Mouse (Mus musculus) hindbrain, embryonic 16.5 days (tissue): ENCODE measurements around the gene Gm47791. TPM values are rescaled to one million over a fixed set of nuclear protein-coding genes. Genes with fewer than 3 reads are reported as not detected.

Experiments used
- ATAC-seq: fragments of 200-750 bp; cut with Nextera tagmentation; 2 replicates; pipeline ENCODE4 v1.8.0; 2017; ENCODE audit warnings: moderate TSS enrichment, moderate library complexity
- H3K27ac ChIP-seq: fragments of 300-500 bp; sonication (generic); 2 replicates; pipeline ENCODE4 v1.5.1; 2014; ENCODE audit warnings: low read depth, mild to moderate bottlenecking, control low read depth, low read length, moderate library complexity
- H3K27me3 ChIP-seq: fragments of 300-500 bp; sonication (generic); replicated peaks from 2 replicates; pipeline ENCODE4 v1.6.1; 2014; ENCODE audit warnings: low read length; ENCODE audit not compliant: control insufficient read depth, insufficient read depth
- H3K36me3 ChIP-seq: fragments of 300-500 bp; sonication (generic); 2 replicates; pipeline ENCODE4 v1.6.1; 2014; ENCODE audit warnings: mild to moderate bottlenecking, low read length, moderate library complexity, mixed read lengths; ENCODE audit not compliant: control insufficient read depth, insufficient read depth
- H3K4me1 ChIP-seq: fragments of 300-500 bp; sonication (generic); 2 replicates; pipeline ENCODE4 v1.6.1; 2014; ENCODE audit warnings: low read depth, low read length; ENCODE audit not compliant: control insufficient read depth, insufficient read depth
- H3K4me2 ChIP-seq: fragments of 300-500 bp; sonication (generic); 2 replicates; pipeline ENCODE4 v1.6.1; 2014; ENCODE audit warnings: mild to moderate bottlenecking, low read length, control low read depth, moderate library complexity
- H3K4me3 ChIP-seq: fragments of 300-500 bp; sonication (generic); 2 replicates; pipeline ENCODE4 v1.5.1; 2014; ENCODE audit warnings: mild to moderate bottlenecking, low read length, control low read depth, moderate library complexity
- H3K9ac ChIP-seq: fragments of 300-500 bp; sonication (generic); 2 replicates; pipeline ENCODE4 v1.6.1; 2014; ENCODE audit warnings: low read depth, mild to moderate bottlenecking, control low read depth, low read length, moderate library complexity
- H3K9me3 ChIP-seq: fragments of 300-500 bp; sonication (generic); 2 replicates; pipeline ENCODE4 v1.6.1; 2014; ENCODE audit warnings: mild to moderate bottlenecking, low read length, moderate library complexity; ENCODE audit not compliant: control insufficient read depth
- WGBS: fragments of 180-500 bp; shearing (Covaris S2); extraction: QIAGEN DNeasy Blood & Tissue Kit; methylation state at CpG from one replicate; pipeline ENCODE4 v1.1.7; 2014; 5-methylcytosine and 5-hydroxymethylcytosine counted together
- polyA plus RNA-seq: library from polyadenylated mRNA; unstranded; fragments of >200 nt; fragmentation: Nextera tagmentation; extraction: Ambion mirVana; gene quantifications from 2 replicates; pipeline ENCODE4 v1.2.1, GENCODE M21; 2015

The Gm47791 gene
- polyA plus RNA-seq, 1 experiment from 2014 or later: not detected

DNA sequence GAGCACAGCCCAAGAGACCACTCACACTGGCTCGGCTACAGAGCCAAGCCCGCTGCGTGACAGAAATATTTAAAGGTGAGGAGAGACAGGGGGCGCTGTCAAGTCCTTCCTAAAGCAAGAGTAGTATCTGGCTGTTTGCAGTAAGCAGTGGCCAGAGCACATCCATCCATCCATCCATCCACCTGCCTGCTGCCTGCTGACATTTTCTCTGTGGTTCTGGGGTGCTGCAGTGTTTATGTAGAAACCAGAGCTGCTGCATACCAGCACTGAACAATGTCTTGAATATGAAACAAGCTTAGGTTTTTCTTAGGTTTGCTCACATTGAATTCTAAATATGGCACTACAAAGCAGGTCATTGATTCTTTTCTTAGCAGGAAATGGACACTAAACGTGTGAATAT lies 2.2 kb upstream of the Gm47791 start:
- no peak for ATAC-seq
- 69% methylated on average over 5 of the region's 5 CpGs for WGBS
- Histone ChIP-seq H3K27me3 (no peaks in the 10 kb centered on the region), H3K27ac (no peak overlapping the region), H3K4me2 (no peak overlapping the region), H3K4me3 (no peak overlapping the region), H3K4me1 (no peaks in the 10 kb centered on the region), H3K9me3 (no peaks in the 10 kb centered on the region), H3K36me3 (no peaks in the 10 kb centered on the region), H3K9ac (no peak overlapping the region)

DNA sequence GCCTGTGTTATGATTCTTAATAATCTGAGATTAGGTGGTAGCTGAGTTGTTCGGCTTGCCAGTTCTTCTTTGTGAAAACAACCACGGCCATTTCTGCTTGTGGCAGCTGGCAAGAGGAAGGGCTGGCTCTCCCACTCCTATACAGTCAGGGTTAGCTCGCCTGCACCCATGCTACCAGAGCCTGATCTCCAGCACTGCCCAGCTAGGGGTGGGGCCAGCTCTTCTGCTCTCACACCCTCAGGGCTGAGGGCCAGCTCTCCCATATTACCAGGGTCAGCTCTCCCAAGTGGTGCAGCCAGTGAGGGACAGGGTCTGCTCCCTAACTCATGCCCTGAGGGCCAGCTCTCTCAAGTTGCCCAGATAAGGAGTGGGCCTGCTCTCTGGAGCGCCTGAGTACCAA lies 1.4 kb upstream of the Gm47791 start:
- H3K9ac ChIP-seq: no peak overlapping the region
- no peaks in the 10 kb centered on the region for H3K9me3 ChIP-seq
- no peak for ATAC-seq
- no peaks in the 10 kb centered on the region for H3K27me3 ChIP-seq
- no peaks in the 10 kb centered on the region for H3K4me1 ChIP-seq
- no peak overlapping the region for H3K27ac ChIP-seq
- H3K4me2 ChIP-seq: no peak overlapping the region
- H3K36me3 ChIP-seq: no peaks in the 10 kb centered on the region
- WGBS: 92% methylated on average over 4 of the region's 4 CpGs
- no peak overlapping the region for H3K4me3 ChIP-seq

DNA sequence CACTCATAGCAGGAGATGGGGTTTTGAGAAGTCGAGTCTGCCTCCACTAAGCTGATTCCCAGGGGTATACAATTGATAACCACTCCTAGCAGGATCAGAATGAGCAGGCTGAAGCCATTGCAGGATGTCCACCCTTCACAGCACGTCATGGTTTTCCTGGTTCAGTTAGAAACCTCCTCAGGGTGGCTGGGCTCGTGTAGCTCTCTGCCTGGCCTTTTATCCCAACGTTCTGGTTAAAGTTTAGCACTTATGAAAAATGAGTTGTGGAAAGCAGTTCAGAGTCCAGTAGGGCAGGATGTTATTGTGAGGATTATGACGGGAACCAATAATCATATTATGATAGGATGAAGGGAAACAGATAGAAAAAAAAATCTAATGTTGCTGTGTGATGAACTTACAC lies 2.8 kb downstream of the Gm47791 start, which contains the start of gene Tm4sf20:
TSS of gene Tm4sf20 (minus strand) at position 193 of the 400 bp plus-strand sequence.
- no peak for ATAC-seq

DNA sequence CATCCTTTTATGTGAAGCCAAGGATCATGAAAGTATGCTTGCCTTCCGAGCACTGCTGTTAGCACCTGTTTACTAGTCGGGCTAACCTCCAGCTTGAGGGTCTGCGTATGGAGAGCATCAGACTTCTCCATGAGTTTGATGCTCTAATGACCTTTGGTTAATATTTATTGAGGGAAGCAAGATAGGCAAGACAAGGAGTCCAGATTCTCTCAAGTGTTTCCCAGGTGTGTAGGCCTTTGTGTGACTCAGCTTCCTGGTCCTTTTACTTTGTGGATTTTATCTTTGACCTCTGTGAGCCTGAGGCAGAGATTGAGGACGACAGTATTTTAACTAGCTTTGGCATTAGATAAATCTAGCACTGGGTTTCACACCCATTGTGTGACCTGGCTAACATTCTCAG lies 4.4 kb downstream of the Gm47791 start:
- no peak overlapping the region for H3K27ac ChIP-seq
- no peak overlapping the region for H3K4me2 ChIP-seq
- no peaks in the 10 kb centered on the region for H3K9me3 ChIP-seq
- no peaks in the 10 kb centered on the region for H3K27me3 ChIP-seq
- ATAC-seq: no peak
- WGBS: 82% methylated on average over 4 of the region's 4 CpGs
- H3K9ac ChIP-seq: no peak overlapping the region
- H3K4me3 ChIP-seq: no peak overlapping the region
- H3K36me3 ChIP-seq: peaks cover 4% of the 10 kb centered on the region; the same call in 1 of the 2 replicates
- H3K4me1 ChIP-seq: no peaks in the 10 kb centered on the region

More for the DNA sequence above, 2.8 kb downstream of the Gm47791 start, which contains the start of gene Tm4sf20:
- 74% methylated on average over 5 of the region's 5 CpGs for WGBS
- Histone ChIP-seq H3K27ac (no peak within 1 kb of the TSS), H3K9ac (no peak within 1 kb of the TSS), H3K27me3 (no peaks in the 10 kb centered on the region), H3K4me2 (no peak within 1 kb of the TSS), H3K36me3 (no peaks in the 10 kb centered on the region), H3K4me3 (no peak within 1 kb of the TSS), H3K4me1 (no peaks in the 10 kb centered on the region), H3K9me3 (no peaks in the 10 kb centered on the region)

DNA sequence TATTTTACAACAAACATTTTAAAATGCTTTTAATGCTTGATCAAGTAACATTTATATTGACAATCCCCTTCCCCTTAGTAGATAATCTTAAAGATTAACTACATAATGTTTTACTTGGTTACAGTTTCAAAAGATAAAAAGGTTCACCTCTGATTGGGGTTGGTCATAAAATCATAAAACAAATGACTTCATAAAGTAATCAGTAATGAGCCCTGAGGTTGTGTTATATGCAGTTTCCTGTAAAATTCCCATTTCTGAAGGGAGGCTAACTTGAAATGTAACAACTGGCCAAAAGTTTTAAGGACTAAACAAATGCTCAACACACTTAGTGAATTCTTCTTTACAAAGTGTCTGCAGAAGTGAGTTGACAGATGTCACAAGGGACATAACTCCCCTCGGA lies 4.8 kb downstream of the Gm47791 start:
- Histone ChIP-seq H3K4me1 (no peaks in the 10 kb centered on the region), H3K27ac (no peak overlapping the region), H3K36me3 (peaks cover 4% of the 10 kb centered on the region; the same call in 1 of the 2 replicates), H3K9ac (no peak overlapping the region), H3K4me3 (no peak overlapping the region), H3K27me3 (no peaks in the 10 kb centered on the region), H3K4me2 (no peak overlapping the region), H3K9me3 (no peaks in the 10 kb centered on the region)
- ATAC-seq: no peak
- WGBS: 66% methylated on average over 1 of the region's 1 CpGs

DNA sequence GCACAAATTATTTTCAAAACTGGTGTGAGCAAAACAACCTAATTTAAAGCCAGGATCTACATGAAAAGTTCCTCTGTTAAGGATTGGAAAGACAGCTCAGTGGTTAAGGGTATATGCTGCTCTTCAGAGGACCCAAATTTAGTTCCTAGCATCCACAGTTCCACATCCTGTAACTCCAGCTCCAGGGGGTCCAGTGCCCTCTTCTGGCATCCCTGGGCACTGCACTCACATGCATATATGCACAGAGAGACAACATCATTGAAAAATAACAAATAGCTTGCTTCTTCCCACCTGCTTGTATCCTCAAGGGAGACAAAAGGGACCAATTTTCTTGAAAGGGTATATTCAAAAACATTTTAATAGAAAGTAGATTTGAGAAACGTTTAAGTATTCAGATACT lies 8.8 kb downstream of the Gm47791 start:
- no peak overlapping the region for H3K4me3 ChIP-seq
- WGBS: 92% methylated on average over 1 of the region's 1 CpGs
- no peak overlapping the region for H3K4me2 ChIP-seq
- H3K36me3 ChIP-seq: peaks cover 4% of the 10 kb centered on the region; the same call in 1 of the 2 replicates
- ATAC-seq: no peak
- no peak overlapping the region for H3K27ac ChIP-seq
- H3K9me3 ChIP-seq: no peaks in the 10 kb centered on the region
- H3K9ac ChIP-seq: no peak overlapping the region
- H3K27me3 ChIP-seq: no peaks in the 10 kb centered on the region
- H3K4me1 ChIP-seq: no peaks in the 10 kb centered on the region

DNA sequence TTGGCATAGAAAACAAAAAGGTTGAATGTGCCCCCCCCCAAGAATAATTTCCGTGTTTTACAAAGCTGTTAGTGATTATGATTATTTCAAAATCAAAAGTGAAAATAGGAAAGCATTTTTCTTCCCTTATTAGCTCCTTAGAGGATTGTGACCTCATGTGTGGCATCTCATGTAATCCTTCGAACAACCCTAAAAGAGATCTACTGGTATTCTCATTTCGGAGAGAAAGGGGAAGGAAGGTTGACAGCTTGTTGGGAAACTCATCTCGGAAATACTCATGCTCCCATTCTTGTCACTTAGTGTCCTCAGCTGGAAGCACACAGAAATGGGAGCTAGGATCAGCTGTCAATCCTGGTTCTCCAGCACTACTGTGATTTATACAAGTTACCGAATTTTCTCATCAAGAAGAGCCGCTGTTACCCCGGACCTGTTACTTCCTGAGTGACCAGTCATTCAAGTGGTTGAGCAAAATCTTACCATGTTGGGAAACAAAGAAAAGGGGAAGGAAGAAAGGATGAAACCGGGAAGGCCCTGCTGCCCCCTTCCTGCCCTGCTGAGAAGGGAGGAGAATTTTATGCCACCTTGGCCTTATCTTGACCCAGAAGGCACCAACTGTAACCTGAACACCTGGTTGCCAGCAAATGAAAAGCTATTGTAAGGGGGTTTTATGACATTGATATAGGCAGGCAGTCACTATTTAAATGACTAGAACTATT lies 9.4 kb downstream of the Gm47791 start:
- Histone ChIP-seq H3K27me3 (no peaks in the 10 kb centered on the region), H3K27ac (no peak overlapping the region), H3K4me1 (no peaks in the 10 kb centered on the region), H3K4me3 (no peak overlapping the region), H3K36me3 (peaks cover 4% of the 10 kb centered on the region; the same call in 1 of the 2 replicates), H3K9me3 (no peaks in the 10 kb centered on the region), H3K9ac (no peak overlapping the region), H3K4me2 (no peak overlapping the region)
- ATAC-seq: no peak
- WGBS: 85% methylated on average over 8 of the region's 8 CpGs

DNA sequence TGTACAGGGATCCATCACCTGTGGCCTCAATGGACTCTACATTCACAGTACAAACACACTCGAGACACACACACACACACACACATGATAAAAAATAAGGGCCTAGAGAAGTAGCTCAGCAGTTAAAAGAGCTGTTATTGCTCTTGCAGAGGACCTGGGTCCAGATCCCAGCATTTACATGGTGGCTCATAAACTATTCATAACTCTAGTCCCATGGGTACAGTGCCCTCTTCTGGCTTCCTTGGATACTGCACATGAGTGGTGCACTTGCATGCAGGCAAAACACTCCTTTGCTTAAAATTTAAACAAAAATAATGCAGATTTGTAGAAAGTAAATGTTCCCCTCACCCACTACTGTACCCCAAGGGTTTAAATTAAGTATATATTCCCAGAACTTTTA lies 11.5 kb downstream of the Gm47791 start:
- Histone ChIP-seq H3K9ac (no peak overlapping the region), H3K36me3 (peaks cover 17% of the 10 kb centered on the region), H3K9me3 (no peaks in the 10 kb centered on the region), H3K27ac (no peak overlapping the region), H3K4me3 (no peak overlapping the region), H3K4me1 (no peaks in the 10 kb centered on the region), H3K27me3 (no peaks in the 10 kb centered on the region), H3K4me2 (no peak overlapping the region)
- WGBS: 89% methylated on average over 1 of the region's 1 CpGs
- ATAC-seq: no peak

DNA sequence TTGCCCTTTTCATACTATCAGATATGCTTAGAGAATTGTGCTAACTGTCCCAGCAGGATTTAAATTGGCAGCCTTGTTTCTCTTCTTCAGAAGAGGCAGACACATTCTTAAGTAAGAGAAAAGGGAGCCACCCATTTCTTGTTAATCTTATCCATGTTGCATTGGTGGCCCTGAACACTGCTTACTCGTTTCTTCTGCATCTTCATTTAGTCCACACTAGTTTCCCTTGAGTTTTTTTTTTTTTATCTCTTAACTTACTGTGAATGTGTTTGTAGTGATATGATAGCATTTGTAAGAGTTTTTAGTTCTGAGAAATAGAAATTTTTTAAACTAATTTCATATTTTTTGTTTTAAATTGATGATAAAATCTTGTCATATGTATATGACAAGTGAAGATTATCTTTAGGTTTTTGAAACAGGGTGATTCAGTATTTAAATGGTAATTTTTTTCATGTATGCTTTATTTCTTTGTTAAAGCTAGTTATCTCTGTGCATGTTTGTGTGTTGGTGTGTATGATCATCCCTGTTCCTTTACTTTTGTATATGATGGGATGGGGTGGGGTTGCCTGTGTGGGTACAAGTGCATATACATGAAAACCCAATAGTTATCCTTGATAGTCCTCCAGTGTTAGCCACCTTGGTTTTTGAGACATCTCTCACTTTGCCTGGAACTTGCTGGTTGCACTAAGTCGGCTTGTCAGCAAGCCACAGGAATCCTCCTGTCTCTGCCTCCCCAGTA lies 23.2 kb downstream of the Gm47791 start:
- no peak overlapping the region for H3K9ac ChIP-seq
- no peak overlapping the region for H3K27ac ChIP-seq
- no peak overlapping the region for H3K4me3 ChIP-seq
- no peak for ATAC-seq
- H3K36me3 ChIP-seq: peaks cover 9% of the 10 kb centered on the region
- no peaks in the 10 kb centered on the region for H3K27me3 ChIP-seq
- H3K4me2 ChIP-seq: no peak overlapping the region
- WGBS: 96% methylated on average over 2 of the region's 2 CpGs
- H3K9me3 ChIP-seq: no peaks in the 10 kb centered on the region
- no peaks in the 10 kb centered on the region for H3K4me1 ChIP-seq
